Mouse (Mus musculus) spleen, adult 2 months (tissue): ENCODE results near the gene Rnf5.

Source experiments
- CTCF ChIP-seq: fragments of 200-500 bp; IDR thresholded peaks from 2 replicates; pipeline ENCODE4 v1.5.1; 2011; ENCODE audit warnings: mild to moderate bottlenecking, inconsistent platforms; ENCODE audit not compliant: insufficient read depth, insufficient read length, insufficient replicate concordance; ENCODE audit errors: extremely low read depth
- POLR2A ChIP-seq: fragments of 200-500 bp; IDR thresholded peaks from 2 replicates; pipeline ENCODE4 v1.6.1; 2011; ENCODE audit warnings: low read depth, low read length, inconsistent platforms

- TF ChIP-seq POLR2A (no peak), CTCF (no peak)
These were observed 12.4 kb upstream of the Rnf5 start, which contains the start of gene Egfl8 for GRCm38 (mm10) chr17:34615871-34616270.
